Mouse (Mus musculus) kidney, adult 18-20 months (tissue): ENCODE data around the gene Smok2b.
"Not testable (repeated sequence)": the region's sequence is repeated elsewhere in the genome, so short reads cannot be mapped to it uniquely, and the experiment has no call there.

Source experiments
- DNase-seq: peaks from one replicate; pipeline ENCODE4 v3.0.0; 2021

The Smok2b gene

GRCm38 (mm10) chr17:13229957-13230356, at the start of gene Smok2b:
Gene Smok2b, plus strand, starts transcription at chr17:13230257.
- DNase-seq: not testable (repeated sequence)

GRCm38 (mm10) chr17:13180491-13180890, 49.6 kb upstream of the Smok2b start:
- not testable (repeated sequence) for DNase-seq

GRCm38 (mm10) chr17:13182712-13183111, 47.3 kb upstream of the Smok2b start:
- DNase-seq: not testable (repeated sequence)

- not testable (repeated sequence) for DNase-seq
Measured at GRCm38 (mm10) chr17:13184514-13184913, 45.5 kb upstream of the Smok2b start.

- DNase-seq: not testable (repeated sequence)
Measured at GRCm38 (mm10) chr17:13186541-13186940, 43.5 kb upstream of the Smok2b start.

- not testable (repeated sequence) for DNase-seq
Measured at GRCm38 (mm10) chr17:13187621-13188020, 42.4 kb upstream of the Smok2b start.

- DNase-seq: not testable (repeated sequence)
Measured at GRCm38 (mm10) chr17:13188846-13189245, 41.2 kb upstream of the Smok2b start.

GRCm38 (mm10) chr17:13190836-13191583, 39.0 kb upstream of the Smok2b start:
- not testable (repeated sequence) for DNase-seq

GRCm38 (mm10) chr17:13196486-13196885, 33.6 kb upstream of the Smok2b start:
- DNase-seq: not testable (repeated sequence)

- not testable (repeated sequence) for DNase-seq
Measured at GRCm38 (mm10) chr17:13198812-13199211, 31.2 kb upstream of the Smok2b start.

- not testable (repeated sequence) for DNase-seq
Measured at GRCm38 (mm10) chr17:13199880-13200409, 30.1 kb upstream of the Smok2b start.

GRCm38 (mm10) chr17:13201551-13201950, 28.5 kb upstream of the Smok2b start:
- not testable (repeated sequence) for DNase-seq

- not testable (repeated sequence) for DNase-seq
Measured at GRCm38 (mm10) chr17:13202453-13203107, 27.5 kb upstream of the Smok2b start.

- DNase-seq: not testable (repeated sequence)
Measured at GRCm38 (mm10) chr17:13205247-13205646, 24.8 kb upstream of the Smok2b start.

GRCm38 (mm10) chr17:13206491-13206890, 23.6 kb upstream of the Smok2b start:
- no peak for DNase-seq

GRCm38 (mm10) chr17:13208460-13208859, 21.6 kb upstream of the Smok2b start:
- not testable (repeated sequence) for DNase-seq

- no peak for DNase-seq
Measured at GRCm38 (mm10) chr17:13212136-13212850, 17.8 kb upstream of the Smok2b start.

GRCm38 (mm10) chr17:13214169-13214568, 15.9 kb upstream of the Smok2b start:
- no peak for DNase-seq

- no peak for DNase-seq
Measured at GRCm38 (mm10) chr17:13215595-13215994, 14.5 kb upstream of the Smok2b start.

GRCm38 (mm10) chr17:13220888-13221287, 9.2 kb upstream of the Smok2b start, which contains the start of gene Smok2a:
Gene Smok2a, plus strand, starts transcription at chr17:13221188.
- no peak for DNase-seq

- DNase-seq: not testable (repeated sequence)
Measured at GRCm38 (mm10) chr17:13221921-13222320, 8.1 kb upstream of the Smok2b start.

GRCm38 (mm10) chr17:13239461-13239860, 9.4 kb downstream of the Smok2b start:
- DNase-seq: not testable (repeated sequence)
